Mouse (Mus musculus) liver, embryonic 14.5 days (tissue): ENCODE results near the gene Mras.

Experiments
- CTCF ChIP-seq: IDR thresholded peaks from 2 replicates; pipeline ENCODE4 v1.5.1; 2016; ENCODE audit warnings: antibody characterized with exemption, low read depth, control low read depth
- EP300 ChIP-seq: IDR thresholded peaks from 2 replicates; pipeline ENCODE4 v1.6.1; 2016; ENCODE audit warnings: antibody characterized with exemption, low read depth

DNA sequence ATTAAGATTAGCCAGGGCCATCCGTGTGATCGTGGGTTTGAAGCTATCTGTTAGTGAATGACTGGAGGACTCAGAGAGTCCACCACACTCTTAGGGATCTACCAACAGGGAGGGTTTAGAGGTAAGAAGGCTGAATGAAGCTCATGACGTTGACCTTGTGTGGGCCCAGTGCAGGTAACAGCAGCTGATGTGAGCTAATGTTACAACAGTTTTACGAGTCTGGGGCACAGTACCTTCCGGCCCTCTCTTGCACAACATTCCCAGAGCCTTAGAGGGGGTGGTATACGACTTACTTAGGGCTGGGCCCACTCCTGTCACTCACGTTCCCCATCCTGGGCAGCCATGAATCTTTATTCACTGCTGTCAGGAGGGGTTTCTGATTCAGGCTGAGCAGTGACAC is 34.2 kb upstream of the Mras start:
- no peak for TF ChIP-seq CTCF
- no peak for TF ChIP-seq EP300
